Mouse (Mus musculus) stomach, embryonic 16.5 days (tissue): ENCODE measurements at regions not wholly inside any gene's neighbourhood (a gene's known extent, or its start where the extent isn't known, plus 50 kb on each side); places are given as distances from the start of the nearest gene placed in this dataset.

Experiments
- ATAC-seq: fragments of 200-750 bp; cut with Nextera tagmentation; 2 replicates; pipeline ENCODE4 v1.8.0; 2017; ENCODE audit warnings: moderate number of reproducible peaks, moderate TSS enrichment; ENCODE audit not compliant: insufficient read depth, low FRiP score
- H3K27ac ChIP-seq: fragments of 300-500 bp; sonication (generic); 2 replicates; pipeline ENCODE4 v1.5.1; 2014; ENCODE audit warnings: low read length
- H3K27me3 ChIP-seq: fragments of 300-500 bp; sonication (generic); 2 replicates; pipeline ENCODE4 v1.6.1; 2014; ENCODE audit warnings: low read length, control low read depth, mixed read lengths; ENCODE audit not compliant: control insufficient read depth, insufficient read depth
- H3K36me3 ChIP-seq: fragments of 300-500 bp; sonication (generic); 2 replicates; pipeline ENCODE4 v1.6.1; 2014; ENCODE audit warnings: low read length; ENCODE audit not compliant: control insufficient read depth, insufficient read depth
- H3K4me1 ChIP-seq: fragments of 300-500 bp; sonication (generic); 2 replicates; pipeline ENCODE4 v1.6.1; 2014; ENCODE audit warnings: low read length, control low read depth, mixed read lengths; ENCODE audit not compliant: control insufficient read depth, insufficient read depth
- H3K4me2 ChIP-seq: fragments of 300-500 bp; sonication (generic); 2 replicates; pipeline ENCODE4 v1.6.1; 2014; ENCODE audit warnings: low read depth, low read length, mixed read lengths
- H3K4me3 ChIP-seq: fragments of 300-500 bp; sonication (generic); replicated peaks from 2 replicates; pipeline ENCODE4 v1.5.1; 2014; ENCODE audit warnings: mild to moderate bottlenecking, low read length
- H3K9ac ChIP-seq: fragments of 300-500 bp; sonication (generic); 2 replicates; pipeline ENCODE4 v1.6.1; 2014; ENCODE audit warnings: low read length
- H3K9me3 ChIP-seq: fragments of 300-500 bp; sonication (generic); replicated peaks from 2 replicates; pipeline ENCODE4 v1.6.1; 2016; ENCODE audit warnings: low read length, control low read depth; ENCODE audit not compliant: control insufficient read depth
- WGBS: fragments of 180-500 bp; shearing (Covaris S2); extraction: QIAGEN DNeasy Blood & Tissue Kit; methylation state at CpG from one replicate; pipeline ENCODE4 v1.1.7; 2014; 5-methylcytosine and 5-hydroxymethylcytosine counted together

- Histone ChIP-seq H3K4me2 (no peak overlapping the region), H3K36me3 (no peaks in the 10 kb centered on the region), H3K9ac (no peak overlapping the region), H3K27me3 (no peaks in the 10 kb centered on the region), H3K4me1 (no peaks in the 10 kb centered on the region), H3K4me3 (no peak overlapping the region), H3K27ac (no peak overlapping the region), H3K9me3 (no peaks in the 10 kb centered on the region)
- 70% methylated on average over 4 of the region's 4 CpGs for whole genome bisulfite sequencing
- ATAC-seq: no peak
Observed at GRCm38 (mm10) chr1:80874140-80874849, 116.0 kb upstream of the Dock10 start.

DNA sequence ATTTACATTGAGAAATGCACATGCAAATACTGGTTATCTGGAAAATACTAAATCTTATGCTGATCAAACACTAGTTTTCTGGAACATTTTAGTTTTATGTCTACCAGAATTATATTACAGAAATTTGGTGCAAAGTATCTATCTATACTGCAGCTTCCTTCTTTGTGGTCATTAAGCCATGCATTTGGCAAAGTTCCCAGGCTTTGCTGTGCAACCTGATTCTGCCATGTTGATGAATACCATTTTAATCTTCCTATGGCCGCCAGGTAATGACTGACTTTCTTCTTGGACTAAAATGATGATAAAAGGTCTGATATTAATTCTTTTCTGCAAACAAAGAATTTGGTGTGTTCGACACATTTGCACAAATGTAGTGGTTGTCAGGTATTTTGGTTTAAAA, 115.3 kb upstream of the Dock10 start:
- Histone ChIP-seq H3K4me2 (no peak overlapping the region), H3K4me1 (no peaks in the 10 kb centered on the region), H3K9me3 (no peaks in the 10 kb centered on the region), H3K27me3 (no peaks in the 10 kb centered on the region), H3K4me3 (no peak overlapping the region), H3K36me3 (no peaks in the 10 kb centered on the region), H3K9ac (no peak overlapping the region), H3K27ac (no peak overlapping the region)
- ATAC-seq: no peak
- 50% methylated on average over 2 of the region's 2 CpGs for WGBS

DNA sequence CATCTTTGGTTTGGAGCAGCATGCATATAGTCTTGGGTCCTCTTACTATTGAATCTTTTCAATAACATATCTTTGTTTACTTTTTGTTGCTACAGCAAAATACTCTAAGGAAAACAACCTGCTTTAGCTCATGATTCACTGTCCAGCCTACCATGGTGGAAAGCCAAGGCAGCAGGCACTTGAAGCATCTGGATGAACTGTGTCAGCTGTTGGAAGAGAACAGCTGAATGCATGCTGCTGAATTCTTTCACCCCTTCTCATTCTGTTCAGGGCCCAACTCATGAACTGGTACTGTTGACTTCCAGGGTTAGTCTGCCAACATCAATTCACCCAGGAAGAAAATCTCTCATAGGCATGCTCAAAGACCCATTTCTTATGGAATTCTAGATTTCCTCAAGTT, 110.5 kb upstream of the Dock10 start:
- no peak overlapping the region for H3K9ac ChIP-seq
- no peaks in the 10 kb centered on the region for H3K36me3 ChIP-seq
- H3K9me3 ChIP-seq: no peaks in the 10 kb centered on the region
- H3K4me3 ChIP-seq: no peak overlapping the region
- H3K4me1 ChIP-seq: no peaks in the 10 kb centered on the region
- H3K27ac ChIP-seq: no peak overlapping the region
- H3K4me2 ChIP-seq: no peak overlapping the region
- no peaks in the 10 kb centered on the region for H3K27me3 ChIP-seq
- no peak for ATAC-seq

DNA sequence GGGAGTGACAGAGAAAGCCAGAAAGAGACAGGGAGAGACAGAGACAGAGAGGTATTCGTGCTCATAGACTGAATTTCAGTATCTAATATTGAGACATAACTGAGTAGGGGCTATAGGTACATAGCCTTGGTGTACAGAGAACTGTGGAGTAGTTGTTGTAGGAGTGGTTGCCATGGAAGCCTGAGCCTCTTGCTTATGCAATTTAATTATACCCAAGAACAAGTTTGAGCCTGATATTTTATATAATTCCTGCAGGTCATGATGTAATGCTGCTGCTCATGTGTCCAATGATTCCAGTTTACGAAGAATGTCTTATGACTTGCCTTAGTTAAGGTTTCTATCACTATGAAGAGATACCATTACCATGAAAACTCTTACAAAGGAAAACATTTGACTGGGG, 98.7 kb upstream of the Dock10 start:
- Histone ChIP-seq H3K4me2 (no peak overlapping the region), H3K4me3 (no peak overlapping the region), H3K27ac (no peak overlapping the region), H3K27me3 (no peaks in the 10 kb centered on the region), H3K4me1 (0 out of 2 replicates have a peak, but pooled peaks cover 3% of the 10 kb centered on the region), H3K9ac (no peak overlapping the region), H3K9me3 (no peaks in the 10 kb centered on the region), H3K36me3 (no peaks in the 10 kb centered on the region)
- no peak for ATAC-seq
- WGBS: 79% methylated on average over 2 of the region's 2 CpGs

- Histone ChIP-seq H3K4me3 (no peak overlapping the region), H3K9me3 (no peaks in the 10 kb centered on the region), H3K27ac (no peak overlapping the region), H3K4me2 (no peak overlapping the region), H3K9ac (no peak overlapping the region), H3K27me3 (no peaks in the 10 kb centered on the region), H3K4me1 (0 out of 2 replicates have a peak, but pooled peaks cover 3% of the 10 kb centered on the region), H3K36me3 (no peaks in the 10 kb centered on the region)
- no peak for ATAC-seq
- WGBS: 34% methylated on average over 2 of the region's 2 CpGs
Observed at GRCm38 (mm10) chr1:80854945-80855656, 96.8 kb upstream of the Dock10 start.

DNA sequence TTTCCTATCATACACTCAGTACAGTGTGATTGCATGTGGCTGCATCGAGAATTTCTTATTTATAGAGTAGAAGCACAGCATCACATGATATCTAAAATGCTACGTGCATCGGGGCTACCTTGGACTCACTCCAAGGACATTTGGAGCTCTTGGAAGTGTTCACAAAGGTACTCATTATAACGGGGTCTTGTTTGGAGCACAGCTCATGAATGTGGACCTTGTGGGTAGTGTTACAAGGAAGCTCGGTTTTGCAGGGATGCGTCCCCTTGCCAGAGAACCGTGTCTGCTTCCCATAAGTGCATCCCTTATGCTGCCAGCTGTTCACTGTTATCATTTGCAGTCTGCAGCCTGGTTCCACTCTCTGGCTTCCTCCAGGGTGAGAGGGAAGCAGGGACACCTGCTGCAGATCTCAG, 96.0 kb upstream of the Dock10 start:
- Histone ChIP-seq H3K36me3 (no peaks in the 10 kb centered on the region), H3K9ac (no peak overlapping the region), H3K27ac (no peak overlapping the region), H3K4me3 (no peak overlapping the region), H3K4me1 (0 out of 2 replicates have a peak, but pooled peaks cover 3% of the 10 kb centered on the region), H3K9me3 (no peaks in the 10 kb centered on the region), H3K4me2 (0 out of 2 replicates have a peak overlapping the region, but pooled peaks have one; percentile 22), H3K27me3 (no peaks in the 10 kb centered on the region)
- 31% methylated on average over 7 of the region's 7 CpGs for WGBS
- peak; percentile 47; the same call in 1 of the 2 replicates for ATAC-seq

- Histone ChIP-seq H3K27me3 (no peaks in the 10 kb centered on the region), H3K9ac (no peak overlapping the region), H3K9me3 (no peaks in the 10 kb centered on the region), H3K4me1 (0 out of 2 replicates have a peak, but pooled peaks cover 3% of the 10 kb centered on the region), H3K4me3 (no peak overlapping the region), H3K27ac (no peak overlapping the region), H3K4me2 (no peak overlapping the region), H3K36me3 (no peaks in the 10 kb centered on the region)
- no peak for ATAC-seq
- WGBS: 52% methylated on average over 2 of the region's 2 CpGs
Observed at GRCm38 (mm10) chr1:80852761-80853160, 94.4 kb upstream of the Dock10 start.

DNA sequence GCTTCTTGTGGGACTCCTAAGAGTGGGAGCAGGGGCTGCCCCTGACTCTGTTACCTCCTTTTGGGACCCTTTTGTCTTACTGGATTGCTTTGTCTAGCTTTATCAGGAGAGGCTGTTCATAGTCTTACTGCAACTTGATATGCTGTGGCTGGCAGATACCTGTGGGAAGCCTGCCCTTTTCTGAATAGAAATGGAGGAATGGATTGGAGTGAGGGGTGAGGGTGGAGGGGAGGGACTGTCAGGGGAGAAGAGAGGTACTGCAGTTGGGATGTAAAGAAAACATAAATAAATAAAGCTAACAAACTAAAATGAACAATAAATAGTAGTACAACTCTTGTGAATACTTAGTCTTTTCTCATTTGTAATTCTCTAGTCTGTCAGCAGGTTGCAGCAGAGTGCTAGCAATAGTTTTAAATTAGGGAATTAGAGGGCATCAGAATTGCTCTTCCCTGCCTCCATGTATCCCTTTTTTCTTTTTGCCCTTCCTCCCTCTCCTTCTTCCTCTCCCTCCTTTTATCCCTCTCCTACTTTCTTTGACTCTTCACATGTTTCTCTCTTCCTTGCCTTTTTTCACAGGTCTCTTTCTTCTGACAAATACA, 72.0 kb upstream of the Dock10 start:
- Histone ChIP-seq H3K4me1 (no peaks in the 10 kb centered on the region), H3K27me3 (no peaks in the 10 kb centered on the region), H3K4me2 (no peak overlapping the region), H3K36me3 (no peaks in the 10 kb centered on the region), H3K9me3 (no peaks in the 10 kb centered on the region), H3K27ac (no peak overlapping the region), H3K9ac (no peak overlapping the region), H3K4me3 (no peak overlapping the region)
- ATAC-seq: no peak

GRCm38 (mm10) chr1:80826383-80826782, 68.1 kb upstream of the Dock10 start:
- Histone ChIP-seq H3K4me1 (no peaks in the 10 kb centered on the region), H3K9ac (no peak overlapping the region), H3K4me3 (no peak overlapping the region), H3K9me3 (no peaks in the 10 kb centered on the region), H3K27ac (no peak overlapping the region), H3K36me3 (no peaks in the 10 kb centered on the region), H3K27me3 (no peaks in the 10 kb centered on the region), H3K4me2 (no peak overlapping the region)
- WGBS: 73% methylated on average over 1 of the region's 1 CpGs
- no peak for ATAC-seq
